Mouse (Mus musculus): ENCODE data around the gene Rnf123. TPM values are rescaled to one million over a fixed set of nuclear protein-coding genes. Genes with fewer than 3 reads are reported as not detected.

Rnf123 gene
- polyA plus RNA-seq, 1 experiment from 2014 or later = 49.9 TPM

GRCm38 (mm10) chr9:108090611-108091120 is 7.5 kb upstream of the Rnf123 start:
- Histone ChIP-seq H3K27me3 (ENCODE audit: control insufficient read depth, insufficient read depth, low read length) (no peaks in the 10 kb centered on the region), H3K4me1 (replicated peaks; ENCODE audit: control insufficient read depth, insufficient read depth, low read length) (peaks cover 16% of the 10 kb centered on the region), H3K4me3 (replicated peaks; ENCODE audit: low read length) (no peak overlapping the region), H3K4me2 (replicated peaks) (no peak overlapping the region), H3K9ac (no peak overlapping the region), H3K9me3 (ENCODE audit: control insufficient read depth, low read length) (no peaks in the 10 kb centered on the region), H3K36me3 (replicated peaks; ENCODE audit: control insufficient read depth, insufficient read depth) (peaks cover 72% of the 10 kb centered on the region), H3K27ac (no peak overlapping the region)
- DNase-seq (ENCODE audit: low spot score) (no peak), ATAC-seq (ENCODE audit: low FRiP score) (no peak)
- WGBS = 95% methylated on average over 7 of the region's 7 CpGs

- H3K9ac ChIP-seq = no peak overlapping the region
- H3K27ac ChIP-seq = no peak overlapping the region
- no peak overlapping the region for H3K4me3 ChIP-seq (replicated peaks; ENCODE audit: low read length)
- H3K9me3 ChIP-seq (ENCODE audit: control insufficient read depth, low read length) = no peaks in the 10 kb centered on the region
- H3K36me3 ChIP-seq (replicated peaks; ENCODE audit: control insufficient read depth, insufficient read depth) = peaks cover 63% of the 10 kb centered on the region
- WGBS = 96% methylated on average over 4 of the region's 4 CpGs
- ATAC-seq (ENCODE audit: low FRiP score) (no peak), DNase-seq (ENCODE audit: low spot score) (no peak)
- peaks cover 29% of the 10 kb centered on the region for H3K27me3 ChIP-seq (ENCODE audit: control insufficient read depth, insufficient read depth, low read length)
- H3K4me2 ChIP-seq (replicated peaks) = no peak overlapping the region
- no peaks in the 10 kb centered on the region for H3K4me1 ChIP-seq (replicated peaks; ENCODE audit: control insufficient read depth, insufficient read depth, low read length)
These were observed 2.1 kb upstream of the Rnf123 start for GRCm38 (mm10) chr9:108085261-108085660.

- Histone ChIP-seq H3K4me2 (replicated peaks) (no peak overlapping the region), H3K36me3 (replicated peaks; ENCODE audit: control insufficient read depth, insufficient read depth) (peaks cover 46% of the 10 kb centered on the region), H3K27ac (no peak overlapping the region), H3K27me3 (ENCODE audit: control insufficient read depth, insufficient read depth, low read length) (peaks cover 29% of the 10 kb centered on the region), H3K9me3 (ENCODE audit: control insufficient read depth, low read length) (no peaks in the 10 kb centered on the region), H3K9ac (no peak overlapping the region), H3K4me3 (replicated peaks; ENCODE audit: low read length) (no peak overlapping the region), H3K4me1 (replicated peaks; ENCODE audit: control insufficient read depth, insufficient read depth, low read length) (peaks cover 5% of the 10 kb centered on the region)
- no peak for ATAC-seq (ENCODE audit: low FRiP score)
- WGBS = 88% methylated on average over 6 of the region's 6 CpGs
- DNase-seq (ENCODE audit: low spot score) = no peak
These were observed 415 bp upstream of the Rnf123 start for GRCm38 (mm10) chr9:108083561-108083960.

GRCm38 (mm10) chr9:108082549-108082948 is 597 bp downstream of the Rnf123 start:
- H3K4me2 ChIP-seq (replicated peaks) = peak overlapping the region; percentile 30
- peaks cover 15% of the 10 kb centered on the region for H3K4me1 ChIP-seq (replicated peaks; ENCODE audit: control insufficient read depth, insufficient read depth, low read length)
- WGBS = 7% methylated on average over 19 of the region's 19 CpGs
- H3K27ac ChIP-seq = no peak overlapping the region
- peaks cover 29% of the 10 kb centered on the region for H3K27me3 ChIP-seq (ENCODE audit: control insufficient read depth, insufficient read depth, low read length)
- no peaks in the 10 kb centered on the region for H3K9me3 ChIP-seq (ENCODE audit: control insufficient read depth, low read length)
- peak overlapping the region; percentile 24 for H3K9ac ChIP-seq
- peaks cover 35% of the 10 kb centered on the region for H3K36me3 ChIP-seq (replicated peaks; ENCODE audit: control insufficient read depth, insufficient read depth)
- no peak for DNase-seq (ENCODE audit: low spot score)
- H3K4me3 ChIP-seq (replicated peaks; ENCODE audit: low read length) = peak overlapping the region; percentile 7; the same call in 1 of the 2 replicates
- no peak for ATAC-seq (ENCODE audit: low FRiP score)

GRCm38 (mm10) chr9:108080168-108080567 is 3.0 kb downstream of the Rnf123 start, which contains the start of gene Mst1:
Gene Mst1 (plus strand): TSS chr9:108080436.
- H3K4me3 ChIP-seq (replicated peaks; ENCODE audit: low read length) = peak within 1 kb of the TSS; percentile 84
- no peak for ATAC-seq (ENCODE audit: low FRiP score)
- peaks cover 23% of the 10 kb centered on the region for H3K36me3 ChIP-seq (replicated peaks; ENCODE audit: control insufficient read depth, insufficient read depth)
- H3K9me3 ChIP-seq (ENCODE audit: control insufficient read depth, low read length) = no peaks in the 10 kb centered on the region
- H3K4me2 ChIP-seq (replicated peaks) = peak within 1 kb of the TSS; percentile 96
- H3K4me1 ChIP-seq (replicated peaks; ENCODE audit: control insufficient read depth, insufficient read depth, low read length) = peaks cover 15% of the 10 kb centered on the region
- H3K27ac ChIP-seq = no peak within 1 kb of the TSS
- 80% methylated on average over 5 of the region's 5 CpGs for WGBS
- H3K27me3 ChIP-seq (ENCODE audit: control insufficient read depth, insufficient read depth, low read length) = peaks cover 29% of the 10 kb centered on the region
- no peak for DNase-seq (ENCODE audit: low spot score)
- H3K9ac ChIP-seq = peak within 1 kb of the TSS; percentile 96

GRCm38 (mm10) chr9:108073141-108073930 is 9.8 kb downstream of the Rnf123 start:
- Histone ChIP-seq H3K9me3 (ENCODE audit: control insufficient read depth, low read length) (no peaks in the 10 kb centered on the region), H3K9ac (no peak overlapping the region), H3K4me2 (replicated peaks) (no peak overlapping the region), H3K27me3 (ENCODE audit: control insufficient read depth, insufficient read depth, low read length) (no peaks in the 10 kb centered on the region), H3K27ac (no peak overlapping the region), H3K4me1 (replicated peaks; ENCODE audit: control insufficient read depth, insufficient read depth, low read length) (peaks cover 8% of the 10 kb centered on the region), H3K36me3 (replicated peaks; ENCODE audit: control insufficient read depth, insufficient read depth) (peaks cover 48% of the 10 kb centered on the region), H3K4me3 (replicated peaks; ENCODE audit: low read length) (no peak overlapping the region)
- DNase-seq (ENCODE audit: low spot score) (no peak), ATAC-seq (ENCODE audit: low FRiP score) (no peak)
- WGBS = 66% methylated on average over 7 of the region's 7 CpGs

GRCm38 (mm10) chr9:108072481-108072924 is 10.6 kb downstream of the Rnf123 start:
- Histone ChIP-seq H3K9ac (no peak overlapping the region), H3K27me3 (ENCODE audit: control insufficient read depth, insufficient read depth, low read length) (no peaks in the 10 kb centered on the region), H3K36me3 (replicated peaks; ENCODE audit: control insufficient read depth, insufficient read depth) (peaks cover 48% of the 10 kb centered on the region), H3K9me3 (ENCODE audit: control insufficient read depth, low read length) (no peaks in the 10 kb centered on the region), H3K4me1 (replicated peaks; ENCODE audit: control insufficient read depth, insufficient read depth, low read length) (no peaks in the 10 kb centered on the region), H3K4me3 (replicated peaks; ENCODE audit: low read length) (no peak overlapping the region), H3K4me2 (replicated peaks) (no peak overlapping the region), H3K27ac (no peak overlapping the region)
- DNase-seq (ENCODE audit: low spot score) (no peak), ATAC-seq (ENCODE audit: low FRiP score) (no peak)
- WGBS = 76% methylated on average over 9 of the region's 9 CpGs

- H3K4me2 ChIP-seq (replicated peaks) = no peak overlapping the region
- H3K4me3 ChIP-seq (replicated peaks; ENCODE audit: low read length) = no peak overlapping the region
- H3K9ac ChIP-seq = no peak overlapping the region
- 92% methylated on average over 4 of the region's 4 CpGs for WGBS
- no peak overlapping the region for H3K27ac ChIP-seq
- peaks cover 44% of the 10 kb centered on the region for H3K36me3 ChIP-seq (replicated peaks; ENCODE audit: control insufficient read depth, insufficient read depth)
- ATAC-seq (ENCODE audit: low FRiP score) (no peak), DNase-seq (ENCODE audit: low spot score) (no peak)
- H3K4me1 ChIP-seq (replicated peaks; ENCODE audit: control insufficient read depth, insufficient read depth, low read length) = no peaks in the 10 kb centered on the region
- H3K9me3 ChIP-seq (ENCODE audit: control insufficient read depth, low read length) = no peaks in the 10 kb centered on the region
- no peaks in the 10 kb centered on the region for H3K27me3 ChIP-seq (ENCODE audit: control insufficient read depth, insufficient read depth, low read length)
These were observed 11.3 kb downstream of the Rnf123 start for GRCm38 (mm10) chr9:108071801-108072200.

GRCm38 (mm10) chr9:108069529-108069928 is 13.6 kb downstream of the Rnf123 start:
- H3K9ac ChIP-seq = no peak overlapping the region
- H3K4me3 ChIP-seq (replicated peaks; ENCODE audit: low read length) = no peak overlapping the region
- H3K4me1 ChIP-seq (replicated peaks; ENCODE audit: control insufficient read depth, insufficient read depth, low read length) = no peaks in the 10 kb centered on the region
- no peak overlapping the region for H3K4me2 ChIP-seq (replicated peaks)
- no peaks in the 10 kb centered on the region for H3K27me3 ChIP-seq (ENCODE audit: control insufficient read depth, insufficient read depth, low read length)
- DNase-seq (ENCODE audit: low spot score) (no peak), ATAC-seq (ENCODE audit: low FRiP score) (no peak)
- no peak overlapping the region for H3K27ac ChIP-seq
- WGBS = 95% methylated on average over 7 of the region's 7 CpGs
- no peaks in the 10 kb centered on the region for H3K9me3 ChIP-seq (ENCODE audit: control insufficient read depth, low read length)
- H3K36me3 ChIP-seq (replicated peaks; ENCODE audit: control insufficient read depth, insufficient read depth) = peaks cover 47% of the 10 kb centered on the region

All from hindbrain, embryonic 14.5 days (tissue).